Mouse (Mus musculus): Measurements from ENCODE around the gene Hnrnpll. TPM values are rescaled to one million over a fixed set of nuclear protein-coding genes. Genes with fewer than 3 reads are reported as not detected.
A peak's percentile ranks its signal among the peaks of the same experiment; 100 is the strongest.
"Not testable (repeated sequence)": the region's sequence is repeated elsewhere in the genome, so short reads cannot be mapped to it uniquely, and the experiment has no call there.

Hnrnpll gene
- polyA plus RNA-seq, 1 experiment: 2.5 TPM

GRCm38 (mm10) chr17:80014361-80014809 is 47.7 kb downstream of the Hnrnpll start:
- H3K9me3 ChIP-seq (ENCODE audit: control insufficient read depth, low read length): no peaks in the 10 kb centered on the region
- H3K27me3 ChIP-seq (ENCODE audit: control insufficient read depth): 0 out of 2 replicates have a peak, but pooled peaks cover 2% of the 10 kb centered on the region
- no peaks in the 10 kb centered on the region for H3K36me3 ChIP-seq (ENCODE audit: control insufficient read depth)
- H3K4me3 ChIP-seq (replicated peaks): peak overlapping the region; percentile 8
- TF ChIP-seq GATA1 (IDR thresholded peaks at IDR 0.05; ENCODE audit: low read length) (0 out of 2 replicates have a peak, but pooled peaks have one; percentile 9), TAL1 (IDR thresholded peaks at IDR 0.05; ENCODE audit: low read length) (no peak; the same call in 2 of the 3 replicates)
- H3K4me1 ChIP-seq (ENCODE audit: control insufficient read depth): peaks cover 44% of the 10 kb centered on the region

- peaks cover 16% of the 10 kb centered on the region for H3K4me1 ChIP-seq (ENCODE audit: control insufficient read depth)
- no peaks in the 10 kb centered on the region for H3K9me3 ChIP-seq (ENCODE audit: control insufficient read depth, low read length)
- TF ChIP-seq TAL1 (IDR thresholded peaks at IDR 0.05; ENCODE audit: low read length): no peak
- TF ChIP-seq GATA1 (IDR thresholded peaks at IDR 0.05; ENCODE audit: low read length): no peak
- H3K36me3 ChIP-seq (ENCODE audit: control insufficient read depth): no peaks in the 10 kb centered on the region
- H3K4me3 ChIP-seq (replicated peaks): no peak overlapping the region
- 0 out of 2 replicates have a peak, but pooled peaks cover 2% of the 10 kb centered on the region for H3K27me3 ChIP-seq (ENCODE audit: control insufficient read depth)
Observed at GRCm38 (mm10) chr17:80009926-80010325, 52.2 kb downstream of the Hnrnpll start.

- no peak overlapping the region for H3K4me3 ChIP-seq (replicated peaks)
- peaks cover 11% of the 10 kb centered on the region for H3K4me1 ChIP-seq (ENCODE audit: control insufficient read depth)
- TF ChIP-seq GATA1 (IDR thresholded peaks at IDR 0.05; ENCODE audit: low read length) (no peak), TAL1 (IDR thresholded peaks at IDR 0.05; ENCODE audit: low read length) (no peak)
- H3K36me3 ChIP-seq (ENCODE audit: control insufficient read depth): no peaks in the 10 kb centered on the region
- H3K9me3 ChIP-seq (ENCODE audit: control insufficient read depth, low read length): no peaks in the 10 kb centered on the region
- H3K27me3 ChIP-seq (ENCODE audit: control insufficient read depth): 0 out of 2 replicates have a peak, but pooled peaks cover 2% of the 10 kb centered on the region
Observed at GRCm38 (mm10) chr17:80008847-80009246, 53.3 kb downstream of the Hnrnpll start.

GRCm38 (mm10) chr17:80004345-80005239 is 57.5 kb downstream of the Hnrnpll start:
- H3K27me3 ChIP-seq (ENCODE audit: control insufficient read depth): no peaks in the 10 kb centered on the region
- no peaks in the 10 kb centered on the region for H3K36me3 ChIP-seq (ENCODE audit: control insufficient read depth)
- H3K4me1 ChIP-seq (ENCODE audit: control insufficient read depth): peaks cover 7% of the 10 kb centered on the region
- no peak overlapping the region for H3K4me3 ChIP-seq (replicated peaks)
- no peaks in the 10 kb centered on the region for H3K9me3 ChIP-seq (ENCODE audit: control insufficient read depth, low read length)
- TF ChIP-seq GATA1 (IDR thresholded peaks at IDR 0.05; ENCODE audit: low read length): no peak
- no peak for TF ChIP-seq TAL1 (IDR thresholded peaks at IDR 0.05; ENCODE audit: low read length)

- not testable (repeated sequence) for H3K27me3 ChIP-seq (ENCODE audit: control insufficient read depth); H3K36me3 ChIP-seq (ENCODE audit: control insufficient read depth); H3K4me1 ChIP-seq (ENCODE audit: control insufficient read depth); H3K9me3 ChIP-seq (ENCODE audit: control insufficient read depth, low read length); H3K4me3 ChIP-seq (replicated peaks)
Observed at GRCm38 (mm10) chr17:80003851-80004250, 58.3 kb downstream of the Hnrnpll start.

GRCm38 (mm10) chr17:80002385-80002852 is 59.7 kb downstream of the Hnrnpll start:
- H3K4me1 ChIP-seq (ENCODE audit: control insufficient read depth): peaks cover 7% of the 10 kb centered on the region
- TF ChIP-seq GATA1 (IDR thresholded peaks at IDR 0.05; ENCODE audit: low read length): no peak
- TF ChIP-seq TAL1 (IDR thresholded peaks at IDR 0.05; ENCODE audit: low read length): no peak
- H3K27me3 ChIP-seq (ENCODE audit: control insufficient read depth): no peaks in the 10 kb centered on the region
- H3K4me3 ChIP-seq (replicated peaks): no peak overlapping the region
- H3K36me3 ChIP-seq (ENCODE audit: control insufficient read depth): no peaks in the 10 kb centered on the region
- H3K9me3 ChIP-seq (ENCODE audit: control insufficient read depth, low read length): no peaks in the 10 kb centered on the region

- Histone ChIP-seq H3K9me3 (ENCODE audit: control insufficient read depth, low read length) (no peaks in the 10 kb centered on the region), H3K4me3 (replicated peaks) (no peak overlapping the region), H3K4me1 (ENCODE audit: control insufficient read depth) (peaks cover 4% of the 10 kb centered on the region; the same call in 1 of the 2 replicates), H3K27me3 (ENCODE audit: control insufficient read depth) (no peaks in the 10 kb centered on the region), H3K36me3 (ENCODE audit: control insufficient read depth) (no peaks in the 10 kb centered on the region)
- no peak for TF ChIP-seq GATA1 (IDR thresholded peaks at IDR 0.05; ENCODE audit: low read length)
- no peak for TF ChIP-seq TAL1 (IDR thresholded peaks at IDR 0.05; ENCODE audit: low read length)
Observed at GRCm38 (mm10) chr17:79999631-80000030, 62.5 kb downstream of the Hnrnpll start.

- Histone ChIP-seq H3K9me3 (ENCODE audit: control insufficient read depth, low read length) (no peaks in the 10 kb centered on the region), H3K36me3 (ENCODE audit: control insufficient read depth) (no peaks in the 10 kb centered on the region), H3K27me3 (ENCODE audit: control insufficient read depth) (no peaks in the 10 kb centered on the region), H3K4me3 (replicated peaks) (no peak overlapping the region), H3K4me1 (ENCODE audit: control insufficient read depth) (no peaks in the 10 kb centered on the region)
- TF ChIP-seq TAL1 (IDR thresholded peaks at IDR 0.05; ENCODE audit: low read length): no peak
Observed at GRCm38 (mm10) chr17:79998986-79999385, 63.1 kb downstream of the Hnrnpll start.

GRCm38 (mm10) chr17:79995091-79995691 is 66.9 kb downstream of the Hnrnpll start:
- no peak overlapping the region for H3K4me3 ChIP-seq (replicated peaks)
- no peak for TF ChIP-seq GATA1 (IDR thresholded peaks at IDR 0.05; ENCODE audit: low read length)
- TF ChIP-seq TAL1 (IDR thresholded peaks at IDR 0.05; ENCODE audit: low read length): no peak
- H3K27me3 ChIP-seq (ENCODE audit: control insufficient read depth): no peaks in the 10 kb centered on the region

More at GRCm38 (mm10) chr17:79995091-79995691, 66.9 kb downstream of the Hnrnpll start:
- Histone ChIP-seq H3K4me1 (ENCODE audit: control insufficient read depth) (no peaks in the 10 kb centered on the region), H3K36me3 (ENCODE audit: control insufficient read depth) (no peaks in the 10 kb centered on the region), H3K9me3 (ENCODE audit: control insufficient read depth, low read length) (no peaks in the 10 kb centered on the region)
